Mouse (Mus musculus): ENCODE measurements around the gene Dtx3. TPM values are rescaled to one million over a fixed set of nuclear protein-coding genes. Genes with fewer than 3 reads are reported as not detected.
A peak's percentile ranks its signal among the peaks of the same experiment; 100 is the strongest.

The Dtx3 gene
- total and polyA plus RNA-seq, 2 experiments from 2014 or later: 30.0 to 64.1 TPM

GRCm38 (mm10) chr10:127211414-127211854, 15.9 kb upstream of the Dtx3 start, which contains the start of gene Pip4k2c:
Gene Pip4k2c (minus strand): TSS chr10:127211585.
- H3K36me3 ChIP-seq (replicated peaks; ENCODE audit: control insufficient read depth, insufficient read depth, low read length): peaks cover 14% of the 10 kb centered on the region; the same call in 1 of the 2 replicates
- H3K9me3 ChIP-seq (replicated peaks; ENCODE audit: control insufficient read depth, low read length): no peaks in the 10 kb centered on the region
- peak within 1 kb of the TSS; percentile 68 for H3K9ac ChIP-seq (replicated peaks; ENCODE audit: low read depth, low read length)
- H3K27me3 ChIP-seq (ENCODE audit: control insufficient read depth, insufficient read depth, low read length): no peaks in the 10 kb centered on the region
- H3K4me2 ChIP-seq (ENCODE audit: low read depth, low read length): peak within 1 kb of the TSS; percentile 96
- 1% methylated on average over 47 of the region's 47 CpGs for WGBS
- DNase-seq (ENCODE audit: low spot score): peak; percentile 59
- peak within 1 kb of the TSS; percentile 79 for H3K4me3 ChIP-seq (ENCODE audit: low read depth, low read length)
- peak within 1 kb of the TSS; percentile 36; the same call in 1 of the 2 replicates for H3K27ac ChIP-seq (ENCODE audit: low read depth)
- peaks cover 16% of the 10 kb centered on the region for H3K4me1 ChIP-seq (ENCODE audit: control insufficient read depth, insufficient read depth)
- peak; percentile 95 for ATAC-seq (ENCODE audit: insufficient read depth, low read depth)
- no peak for TF ChIP-seq CTCF (IDR thresholded peaks at IDR 0.05; ENCODE audit: low read depth)
- TF ChIP-seq EP300 (IDR thresholded peaks at IDR 0.05; ENCODE audit: low read depth): no peak

- DNase-seq (ENCODE audit: low spot score) (no peak), ATAC-seq (ENCODE audit: insufficient read depth, low read depth) (peak; percentile 44)
- under 1% methylated on average over 25 of the region's 25 CpGs for WGBS
These were observed 15.5 kb upstream of the Dtx3 start for GRCm38 (mm10) chr10:127210961-127211405.

GRCm38 (mm10) chr10:127209928-127210570, 14.5 kb upstream of the Dtx3 start:
- Histone ChIP-seq H3K4me3 (ENCODE audit: low read depth, low read length) (no peak overlapping the region), H3K4me2 (ENCODE audit: low read depth, low read length) (peak overlapping the region; percentile 96), H3K36me3 (replicated peaks; ENCODE audit: control insufficient read depth, insufficient read depth, low read length) (peaks cover 28% of the 10 kb centered on the region), H3K27me3 (ENCODE audit: control insufficient read depth, insufficient read depth, low read length) (no peaks in the 10 kb centered on the region), H3K4me1 (ENCODE audit: control insufficient read depth, insufficient read depth) (peaks cover 16% of the 10 kb centered on the region), H3K9ac (replicated peaks; ENCODE audit: low read depth, low read length) (no peak overlapping the region), H3K9me3 (replicated peaks; ENCODE audit: control insufficient read depth, low read length) (no peaks in the 10 kb centered on the region), H3K27ac (ENCODE audit: low read depth) (no peak overlapping the region)
- DNase-seq (ENCODE audit: low spot score) (no peak), ATAC-seq (ENCODE audit: insufficient read depth, low read depth) (no peak)
- WGBS: 73% methylated on average over 13 of the region's 13 CpGs
- TF ChIP-seq CTCF (IDR thresholded peaks at IDR 0.05; ENCODE audit: low read depth) (no peak), EP300 (IDR thresholded peaks at IDR 0.05; ENCODE audit: low read depth) (no peak)

More at GRCm38 (mm10) chr10:127210961-127211405, 15.5 kb upstream of the Dtx3 start:
- H3K4me3 ChIP-seq (ENCODE audit: low read depth, low read length): peak overlapping the region; percentile 79
- no peak for TF ChIP-seq CTCF (IDR thresholded peaks at IDR 0.05; ENCODE audit: low read depth)
- no peak for TF ChIP-seq EP300 (IDR thresholded peaks at IDR 0.05; ENCODE audit: low read depth)
- peak overlapping the region; percentile 68 for H3K9ac ChIP-seq (replicated peaks; ENCODE audit: low read depth, low read length)
- peak overlapping the region; percentile 96 for H3K4me2 ChIP-seq (ENCODE audit: low read depth, low read length)
- peaks cover 16% of the 10 kb centered on the region for H3K4me1 ChIP-seq (ENCODE audit: control insufficient read depth, insufficient read depth)
- no peaks in the 10 kb centered on the region for H3K9me3 ChIP-seq (replicated peaks; ENCODE audit: control insufficient read depth, low read length)
- H3K27ac ChIP-seq (ENCODE audit: low read depth): peak overlapping the region; percentile 36; the same call in 1 of the 2 replicates
- no peaks in the 10 kb centered on the region for H3K27me3 ChIP-seq (ENCODE audit: control insufficient read depth, insufficient read depth, low read length)
- H3K36me3 ChIP-seq (replicated peaks; ENCODE audit: control insufficient read depth, insufficient read depth, low read length): peaks cover 19% of the 10 kb centered on the region; the same call in 1 of the 2 replicates

GRCm38 (mm10) chr10:127208921-127209320, 13.4 kb upstream of the Dtx3 start:
- Histone ChIP-seq H3K4me1 (ENCODE audit: control insufficient read depth, insufficient read depth) (peaks cover 16% of the 10 kb centered on the region), H3K4me3 (ENCODE audit: low read depth, low read length) (no peak overlapping the region), H3K27me3 (ENCODE audit: control insufficient read depth, insufficient read depth, low read length) (no peaks in the 10 kb centered on the region), H3K27ac (ENCODE audit: low read depth) (peak overlapping the region; percentile 34), H3K9ac (replicated peaks; ENCODE audit: low read depth, low read length) (no peak overlapping the region), H3K9me3 (replicated peaks; ENCODE audit: control insufficient read depth, low read length) (no peaks in the 10 kb centered on the region), H3K4me2 (ENCODE audit: low read depth, low read length) (no peak overlapping the region), H3K36me3 (replicated peaks; ENCODE audit: control insufficient read depth, insufficient read depth, low read length) (peaks cover 36% of the 10 kb centered on the region)
- DNase-seq (ENCODE audit: low spot score) (no peak), ATAC-seq (ENCODE audit: insufficient read depth, low read depth) (no peak)
- TF ChIP-seq EP300 (IDR thresholded peaks at IDR 0.05; ENCODE audit: low read depth): no peak
- no peak for TF ChIP-seq CTCF (IDR thresholded peaks at IDR 0.05; ENCODE audit: low read depth)
- 63% methylated on average over 4 of the region's 4 CpGs for WGBS

- Histone ChIP-seq H3K4me1 (ENCODE audit: control insufficient read depth, insufficient read depth) (peaks cover 9% of the 10 kb centered on the region; the same call in 1 of the 2 replicates), H3K27me3 (ENCODE audit: control insufficient read depth, insufficient read depth, low read length) (no peaks in the 10 kb centered on the region), H3K4me3 (ENCODE audit: low read depth, low read length) (no peak overlapping the region), H3K9me3 (replicated peaks; ENCODE audit: control insufficient read depth, low read length) (no peaks in the 10 kb centered on the region), H3K4me2 (ENCODE audit: low read depth, low read length) (no peak overlapping the region), H3K9ac (replicated peaks; ENCODE audit: low read depth, low read length) (no peak overlapping the region), H3K27ac (ENCODE audit: low read depth) (no peak overlapping the region), H3K36me3 (replicated peaks; ENCODE audit: control insufficient read depth, insufficient read depth, low read length) (peaks cover 62% of the 10 kb centered on the region)
- no peak for ATAC-seq (ENCODE audit: insufficient read depth, low read depth)
- TF ChIP-seq CTCF (IDR thresholded peaks at IDR 0.05; ENCODE audit: low read depth): no peak
- TF ChIP-seq EP300 (IDR thresholded peaks at IDR 0.05; ENCODE audit: low read depth): no peak
- WGBS: 73% methylated on average over 10 of the region's 10 CpGs
- DNase-seq (ENCODE audit: low spot score): no peak
These were observed 9.8 kb upstream of the Dtx3 start for GRCm38 (mm10) chr10:127205373-127205772.

Data from heart, postnatal 0 days (tissue).